Mouse (Mus musculus) c-Kit-positive CD71-negative TER-119-negative erythroid progenitor cells, embryonic 14.5 days (primary cell): ENCODE data around the gene Cdc7.
A peak's percentile ranks its signal among the peaks of the same experiment; 100 is the strongest.
"Not testable (repeated sequence)": the region's sequence is repeated elsewhere in the genome, so short reads cannot be mapped to it uniquely, and the experiment has no call there.

Source experiments
- DNase-seq: peaks from one replicate; pipeline ENCODE4 v3.0.0-alpha.2; 2013; ENCODE audit warnings: low read depth

The Cdc7 gene

GRCm38 (mm10) chr5:106963584-106964512 lies at the start of gene Cdc7:
Gene Cdc7, plus strand, starts transcription at chr5:106964322.
- peak; percentile 89 for DNase-seq

GRCm38 (mm10) chr5:106919315-106919714 lies 44.8 kb upstream of the Cdc7 start:
- no peak for DNase-seq

GRCm38 (mm10) chr5:106925488-106926368 lies 38.4 kb upstream of the Cdc7 start, which contains the start of gene Hfm1:
Gene Hfm1, minus strand, starts transcription at chr5:106926321.
- DNase-seq: peak; percentile 46

GRCm38 (mm10) chr5:106926369-106926686 lies 37.8 kb upstream of the Cdc7 start:
- no peak for DNase-seq

GRCm38 (mm10) chr5:106927996-106928395 lies 36.1 kb upstream of the Cdc7 start:
- DNase-seq: no peak

- DNase-seq: no peak
These were observed 17.8 kb upstream of the Cdc7 start for GRCm38 (mm10) chr5:106946342-106946741.

- no peak for DNase-seq
These were observed 15.4 kb upstream of the Cdc7 start for GRCm38 (mm10) chr5:106948683-106949082.

GRCm38 (mm10) chr5:106956467-106956866 lies 7.7 kb upstream of the Cdc7 start:
- DNase-seq: no peak

- DNase-seq: no peak
These were observed 5.1 kb upstream of the Cdc7 start for GRCm38 (mm10) chr5:106959031-106959430.

GRCm38 (mm10) chr5:106960451-106960850 lies 3.7 kb upstream of the Cdc7 start:
- no peak for DNase-seq

- DNase-seq: no peak
These were observed 442 bp downstream of the Cdc7 start for GRCm38 (mm10) chr5:106964513-106965014.

- no peak for DNase-seq
These were observed 2.3 kb downstream of the Cdc7 start for GRCm38 (mm10) chr5:106966443-106966842.

- DNase-seq: no peak
These were observed 3.5 kb downstream of the Cdc7 start for GRCm38 (mm10) chr5:106967578-106967977.

- DNase-seq: no peak
These were observed 9.8 kb downstream of the Cdc7 start for GRCm38 (mm10) chr5:106973883-106974282.

GRCm38 (mm10) chr5:106979156-106979555 lies 15.0 kb downstream of the Cdc7 start:
- no peak for DNase-seq

- DNase-seq: no peak
These were observed 18.3 kb downstream of the Cdc7 start for GRCm38 (mm10) chr5:106982298-106982952.

- not testable (repeated sequence) for DNase-seq
These were observed 20.8 kb downstream of the Cdc7 start for GRCm38 (mm10) chr5:106984934-106985333.

GRCm38 (mm10) chr5:106985594-106985993 lies 21.5 kb downstream of the Cdc7 start:
- no peak for DNase-seq

GRCm38 (mm10) chr5:106989181-106989580 lies 25.1 kb downstream of the Cdc7 start:
- DNase-seq: no peak

- no peak for DNase-seq
These were observed 25.7 kb downstream of the Cdc7 start for GRCm38 (mm10) chr5:106989786-106990185.

- no peak for DNase-seq
These were observed 26.6 kb downstream of the Cdc7 start for GRCm38 (mm10) chr5:106990639-106991299.
